Mouse (Mus musculus) thymus, postnatal 25 days (tissue): ENCODE data around the gene Olfr323.

ENCODE experiments used
- DNase-seq: peaks from one replicate; pipeline ENCODE4 v3.0.0; 2022

The Olfr323 gene

GRCm38 (mm10) chr11:58630401-58630800 lies at the start of gene Olfr323:
Olfr323 (minus strand) TSS chr11:58630501.
- DNase-seq: no peak

DNA sequence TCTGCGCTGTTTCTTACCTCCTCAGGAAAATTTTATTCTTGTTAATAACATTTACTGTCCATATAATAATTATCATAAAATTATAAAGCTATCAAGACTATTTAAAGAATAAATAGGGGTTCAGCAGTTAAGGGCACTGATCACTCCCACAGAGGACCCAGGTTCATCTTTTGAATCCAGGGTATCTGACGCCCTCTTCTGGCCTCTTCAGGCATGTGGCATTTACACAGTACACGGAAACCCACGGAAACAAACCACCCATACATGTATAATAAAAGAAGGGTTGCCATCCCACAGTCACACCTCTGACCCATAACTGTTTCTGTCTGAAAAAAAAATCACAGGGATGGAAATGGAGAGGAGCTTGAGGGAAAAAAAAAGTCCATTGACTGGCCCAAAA lies 41.5 kb upstream of the Olfr323 start:
- no peak for DNase-seq

- no peak for DNase-seq
Observed at GRCm38 (mm10) chr11:58669252-58669651, 39.0 kb upstream of the Olfr323 start.

DNA sequence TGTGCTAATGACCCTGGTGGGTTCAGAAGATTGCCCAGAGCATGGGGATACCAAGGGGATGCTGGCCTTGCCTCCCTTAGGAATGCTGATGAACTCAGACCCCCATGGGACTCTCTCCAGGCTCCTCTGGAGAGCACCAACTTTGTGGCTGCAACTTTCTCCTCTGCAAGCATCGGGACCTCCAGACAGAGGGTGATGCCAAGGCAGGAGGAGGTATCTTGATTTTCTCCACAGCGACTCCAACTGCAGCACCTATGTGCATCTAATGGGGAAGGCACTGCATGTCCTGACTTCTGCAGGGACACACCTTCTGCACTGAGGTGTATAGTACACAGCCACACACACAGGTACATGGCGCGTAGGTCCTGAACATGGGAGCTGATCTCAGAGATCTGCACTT lies 28.3 kb upstream of the Olfr323 start, which contains the start of gene Olfr322:
TSS of gene Olfr322 (plus strand) at position 187 of the 400 bp plus-strand sequence.
- no peak for DNase-seq

DNA sequence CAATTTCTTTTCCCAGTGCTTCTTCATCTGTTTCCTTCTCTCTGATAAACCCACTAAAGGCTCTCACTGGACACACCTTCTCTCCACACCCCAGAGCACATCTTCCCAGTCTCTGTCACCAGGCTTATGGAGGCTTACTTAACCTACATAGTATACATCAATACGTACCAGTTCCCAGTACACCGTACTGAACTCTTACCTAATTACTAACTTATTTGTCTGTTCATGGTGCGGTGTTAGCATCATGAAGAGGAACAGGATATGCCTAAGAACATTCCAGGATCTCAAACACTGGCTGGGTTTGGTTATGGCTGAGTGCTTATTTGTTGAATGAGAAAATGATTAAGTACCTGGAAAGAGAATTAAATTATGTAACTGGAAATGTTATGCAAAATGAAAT lies 24.9 kb upstream of the Olfr323 start:
- DNase-seq: no peak

GRCm38 (mm10) chr11:58643350-58643749 lies 13.0 kb upstream of the Olfr323 start:
- DNase-seq: peak; percentile 62

- DNase-seq: no peak
Observed at GRCm38 (mm10) chr11:58641638-58642358, 11.5 kb upstream of the Olfr323 start.

- DNase-seq: no peak
Observed at GRCm38 (mm10) chr11:58641057-58641456, 10.8 kb upstream of the Olfr323 start.

DNA sequence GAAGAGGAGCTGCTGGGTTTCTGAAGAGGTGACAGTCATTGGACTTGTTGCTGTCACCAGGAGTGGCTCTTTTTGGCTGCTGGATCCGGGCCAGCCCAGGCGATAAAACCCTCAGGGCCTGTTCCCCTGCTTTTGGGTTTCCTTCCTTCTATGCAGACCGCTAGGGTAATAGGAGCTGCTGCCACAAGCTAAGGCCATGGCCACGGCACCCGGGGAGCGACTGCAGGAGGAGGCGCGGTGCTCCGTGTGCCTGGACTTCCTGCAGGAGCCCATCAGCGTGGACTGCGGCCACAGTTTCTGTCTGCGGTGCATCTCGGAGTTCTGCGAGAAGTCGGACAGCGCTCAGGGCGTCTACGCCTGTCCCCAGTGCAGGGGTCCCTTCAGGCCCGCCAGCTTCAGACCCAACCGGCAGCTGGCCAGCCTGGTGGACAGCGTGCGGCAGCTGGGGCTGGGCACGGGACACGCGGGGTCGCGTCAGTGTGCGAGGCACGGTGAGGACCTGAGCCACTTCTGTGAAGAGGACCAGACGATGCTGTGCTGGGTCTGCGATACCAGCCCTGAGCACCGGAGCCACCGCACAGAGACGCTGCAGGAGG lies 10.1 kb upstream of the Olfr323 start, which contains the start of gene Trim58:
TSS of gene Trim58 (plus strand) at position 194 of the 596 bp plus-strand sequence.
- DNase-seq: no peak

GRCm38 (mm10) chr11:58638176-58638701 lies 7.9 kb upstream of the Olfr323 start:
- DNase-seq: no peak

- DNase-seq: peak; percentile 57
Observed at GRCm38 (mm10) chr11:58636376-58636977, 6.2 kb upstream of the Olfr323 start.

- DNase-seq: no peak
Observed at GRCm38 (mm10) chr11:58634878-58635277, 4.6 kb upstream of the Olfr323 start.

- DNase-seq: no peak
Observed at GRCm38 (mm10) chr11:58626146-58626545, 4.2 kb downstream of the Olfr323 start.

DNA sequence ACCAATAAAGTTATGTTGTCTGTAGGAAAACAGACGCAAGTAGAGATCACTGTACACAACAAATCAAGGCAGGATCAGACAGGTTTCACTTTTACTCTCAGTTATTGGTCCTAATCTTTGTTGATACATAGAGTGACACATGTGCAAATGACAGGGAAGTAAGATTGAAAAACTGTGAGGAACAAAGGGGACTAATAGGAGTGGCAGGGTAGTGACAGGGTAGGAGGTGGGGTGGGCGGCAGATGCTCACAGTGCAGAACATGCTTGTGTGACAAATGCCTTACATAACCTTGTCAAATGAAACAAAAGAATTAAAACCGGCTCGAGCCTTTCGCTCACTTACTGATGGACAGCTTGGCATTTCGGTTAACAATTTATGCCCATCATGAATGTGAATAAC lies 11.5 kb downstream of the Olfr323 start:
- DNase-seq: no peak

- no peak for DNase-seq
Observed at GRCm38 (mm10) chr11:58618369-58618768, 11.9 kb downstream of the Olfr323 start.

DNA sequence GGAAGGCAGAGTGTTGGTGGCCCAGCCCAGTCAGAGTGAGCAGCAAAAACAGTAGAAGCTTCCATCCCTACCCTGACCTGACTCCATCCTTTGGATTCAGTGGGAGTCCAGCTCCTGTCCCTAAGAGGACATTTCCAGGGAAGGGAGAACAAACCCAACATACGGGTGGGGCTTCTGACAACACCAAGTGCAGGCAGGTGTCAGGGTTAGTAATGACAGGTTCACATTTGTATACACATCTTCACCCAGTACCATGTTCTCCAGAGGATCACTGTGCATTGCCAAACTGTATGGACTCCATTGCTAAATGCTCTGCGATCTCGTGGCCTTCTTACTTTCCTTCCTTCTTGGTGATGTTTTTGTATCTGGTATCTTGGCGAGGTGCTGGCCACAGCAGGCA lies 14.3 kb downstream of the Olfr323 start, which contains the start of gene 2210407C18Rik:
TSS of gene 2210407C18Rik (minus strand) at position 101 of the 400 bp plus-strand sequence.
- DNase-seq: no peak

DNA sequence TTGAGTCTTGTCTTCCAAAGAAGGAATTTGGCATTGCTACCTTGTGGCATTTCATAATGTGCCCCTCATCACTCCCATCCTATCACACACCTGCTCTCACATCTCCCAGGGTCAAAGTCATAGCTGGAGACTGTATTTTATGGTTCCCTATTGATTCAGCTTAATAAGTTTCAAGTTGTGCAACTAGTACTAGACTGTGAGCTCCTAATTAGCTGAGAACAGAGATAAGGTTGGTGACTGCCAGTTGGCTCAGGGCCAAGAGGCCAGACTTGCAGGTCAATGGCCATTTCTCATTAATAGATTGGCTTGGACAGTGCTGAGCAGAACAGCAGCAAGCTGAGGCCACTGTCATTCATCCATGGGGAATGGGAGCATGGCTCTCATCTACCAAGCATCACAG lies 15.8 kb downstream of the Olfr323 start:
- DNase-seq: no peak

DNA sequence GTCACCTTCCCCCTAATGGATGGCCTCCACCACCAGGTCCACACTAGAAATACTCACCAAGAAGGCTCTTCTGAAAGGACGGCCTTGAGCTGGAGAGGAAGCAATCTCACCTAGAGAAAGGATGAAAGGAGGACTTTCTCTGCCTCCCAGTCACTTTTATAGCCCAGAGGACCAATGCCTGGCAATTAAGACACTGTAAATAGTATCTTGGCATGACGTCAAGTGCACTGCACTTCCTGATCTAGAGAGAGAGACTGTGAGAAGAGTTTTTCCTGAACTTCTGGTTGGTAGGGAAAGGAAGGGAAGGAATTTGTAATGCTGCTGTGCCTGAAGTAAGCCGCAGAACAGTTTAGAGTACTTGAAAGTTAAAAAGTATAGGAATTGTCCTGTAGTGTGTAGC lies 16.9 kb downstream of the Olfr323 start:
- no peak for DNase-seq

- DNase-seq: no peak
Observed at GRCm38 (mm10) chr11:58607030-58607429, 23.3 kb downstream of the Olfr323 start.

DNA sequence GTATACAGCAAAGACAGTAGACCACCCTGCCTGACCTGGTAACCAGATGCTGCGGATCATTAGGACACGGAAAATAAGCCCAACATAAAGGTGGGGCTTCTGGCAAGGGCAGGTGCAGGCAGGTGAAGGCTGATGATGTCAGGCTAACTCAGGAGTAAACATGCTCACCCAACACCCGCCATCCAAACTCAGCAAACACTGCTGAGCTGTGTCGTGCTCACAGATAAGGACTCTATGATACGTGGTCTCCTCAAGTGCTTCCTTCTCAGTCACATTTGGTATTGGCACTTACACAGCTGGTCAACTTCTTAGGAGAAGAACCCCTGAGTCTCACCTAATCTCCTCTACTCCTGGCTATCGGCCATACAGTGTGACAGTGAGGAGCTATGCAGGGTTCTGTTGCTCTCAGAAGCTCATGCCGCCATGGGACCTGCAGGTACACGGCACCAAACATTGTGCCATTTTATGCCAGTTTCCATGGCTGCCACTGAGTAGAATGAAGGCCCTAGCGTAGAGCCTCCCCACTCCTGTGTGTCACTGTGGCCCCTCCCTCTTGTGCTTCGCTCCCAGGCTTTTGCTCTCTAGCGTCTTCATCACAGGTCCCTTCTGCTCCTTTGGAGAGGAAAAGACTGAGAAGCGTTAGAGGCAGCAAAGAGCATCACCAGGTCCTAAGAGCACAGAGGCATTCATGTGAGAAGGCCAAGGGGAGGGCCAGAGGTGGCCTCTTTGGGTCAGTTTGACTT lies 24.0 kb downstream of the Olfr323 start:
- no peak for DNase-seq

DNA sequence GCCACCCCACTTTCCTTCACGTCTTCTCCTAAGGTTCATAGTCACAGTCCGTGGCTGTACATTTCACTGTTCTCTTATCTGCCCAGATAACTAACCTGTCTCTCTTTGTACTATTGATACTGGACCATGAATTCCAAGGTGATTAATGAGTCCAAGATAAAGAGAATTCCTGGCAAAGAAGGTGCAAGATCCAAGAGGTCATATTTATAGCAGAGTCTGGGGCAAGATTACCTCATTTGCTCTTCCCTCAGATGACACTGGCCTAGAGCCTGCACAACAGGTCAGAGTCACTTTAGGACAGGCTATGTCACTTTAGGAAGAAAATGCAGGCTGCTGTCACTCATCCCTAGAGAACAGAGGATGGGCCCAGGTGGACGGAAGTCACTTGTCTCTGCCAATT lies 25.1 kb downstream of the Olfr323 start:
- no peak for DNase-seq

DNA sequence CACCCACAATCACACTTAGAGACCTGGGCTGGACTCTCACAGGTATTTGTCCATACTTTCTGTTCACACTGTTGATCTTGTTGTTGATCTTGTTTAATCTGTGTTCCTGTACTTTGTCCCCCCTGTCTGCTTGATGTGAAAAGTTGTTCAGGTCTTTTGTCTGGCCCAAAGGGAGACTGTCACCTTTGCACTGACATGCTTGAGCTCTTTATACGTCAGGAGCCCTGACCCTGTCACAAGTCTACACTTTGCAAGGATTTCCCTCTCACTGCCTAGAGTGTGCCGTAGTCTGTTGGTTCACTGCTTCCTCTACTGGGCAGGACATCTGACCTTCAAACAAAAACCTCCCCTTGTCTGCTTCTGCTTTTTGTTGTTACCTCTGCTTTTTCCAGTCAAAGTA lies 25.6 kb downstream of the Olfr323 start:
- no peak for DNase-seq
